Mouse (Mus musculus): ENCODE data around the gene Olfr1133. TPM values are rescaled to one million over a fixed set of nuclear protein-coding genes. Genes with fewer than 3 reads are reported as not detected.

Olfr1133 gene
- polyA plus RNA-seq, 1 experiment from 2014 or later = not detected

Other genes starting within 250 kb of the Olfr1133 start
- not detected in 2 replicates for gene Olfr1123, start 230.7 kb downstream of the Olfr1133 start, polyA plus RNA-seq (2014; fragmentation: Nextera tagmentation; extraction: Ambion mirVana)
- gene Olfr1124, start 217.1 kb downstream of the Olfr1133 start, polyA plus RNA-seq (2014; fragmentation: Nextera tagmentation; extraction: Ambion mirVana) = not detected in 2 replicates
- gene Olfr1126, start 193.4 kb downstream of the Olfr1133 start, polyA plus RNA-seq (2014; fragmentation: Nextera tagmentation; extraction: Ambion mirVana) = not detected in 2 replicates
- not detected in 2 replicates for gene Pramel7, start 150.3 kb downstream of the Olfr1133 start, polyA plus RNA-seq (2014; fragmentation: Nextera tagmentation; extraction: Ambion mirVana)
- gene Pramel6, start 140.8 kb downstream of the Olfr1133 start, polyA plus RNA-seq (2014; fragmentation: Nextera tagmentation; extraction: Ambion mirVana) = not detected in 2 replicates
- not detected in 2 replicates for gene Olfr153, start 115.6 kb downstream of the Olfr1133 start, polyA plus RNA-seq (2014; fragmentation: Nextera tagmentation; extraction: Ambion mirVana)
- not detected in 2 replicates for gene Olfr1128, start 101.8 kb downstream of the Olfr1133 start, polyA plus RNA-seq (2014; fragmentation: Nextera tagmentation; extraction: Ambion mirVana)
- not detected in 2 replicates for gene Olfr1129, start 73.5 kb downstream of the Olfr1133 start, polyA plus RNA-seq (2014; fragmentation: Nextera tagmentation; extraction: Ambion mirVana)
- not detected in 2 replicates for gene Olfr1130, start 41.2 kb downstream of the Olfr1133 start, polyA plus RNA-seq (2014; fragmentation: Nextera tagmentation; extraction: Ambion mirVana)
- gene Olfr1131, start 20.3 kb downstream of the Olfr1133 start, polyA plus RNA-seq (2014; fragmentation: Nextera tagmentation; extraction: Ambion mirVana) = not detected in 2 replicates
- gene Olfr1132, start 9.8 kb downstream of the Olfr1133 start, polyA plus RNA-seq (2014; fragmentation: Nextera tagmentation; extraction: Ambion mirVana) = not detected in 2 replicates
- gene Olfr1134, start 11.1 kb upstream of the Olfr1133 start, polyA plus RNA-seq (2014; fragmentation: Nextera tagmentation; extraction: Ambion mirVana) = not detected in 2 replicates
- not detected in 2 replicates for gene Olfr1135, start 26.3 kb upstream of the Olfr1133 start, polyA plus RNA-seq (2014; fragmentation: Nextera tagmentation; extraction: Ambion mirVana)
- gene Olfr1136, start 46.6 kb upstream of the Olfr1133 start, polyA plus RNA-seq (2014; fragmentation: Nextera tagmentation; extraction: Ambion mirVana) = not detected in 2 replicates
- not detected in 2 replicates for gene Olfr1137, start 65.8 kb upstream of the Olfr1133 start, polyA plus RNA-seq (2014; fragmentation: Nextera tagmentation; extraction: Ambion mirVana)
- not detected in 2 replicates for gene Olfr1138, start 92.6 kb upstream of the Olfr1133 start, polyA plus RNA-seq (2014; fragmentation: Nextera tagmentation; extraction: Ambion mirVana)
- gene Olfr1140, start 96.4 kb upstream of the Olfr1133 start, polyA plus RNA-seq (2014; fragmentation: Nextera tagmentation; extraction: Ambion mirVana) = not detected in 2 replicates
- not detected in 2 replicates for gene Olfr1141, start 106.6 kb upstream of the Olfr1133 start, polyA plus RNA-seq (2014; fragmentation: Nextera tagmentation; extraction: Ambion mirVana)
- not detected in 2 replicates for gene Olfr152, start 132.1 kb upstream of the Olfr1133 start, polyA plus RNA-seq (2014; fragmentation: Nextera tagmentation; extraction: Ambion mirVana)
- not detected in 2 replicates for gene Olfr1143, start 153.2 kb upstream of the Olfr1133 start, polyA plus RNA-seq (2014; fragmentation: Nextera tagmentation; extraction: Ambion mirVana)
- not detected in 2 replicates for gene Olfr1145, start 162.4 kb upstream of the Olfr1133 start, polyA plus RNA-seq (2014; fragmentation: Nextera tagmentation; extraction: Ambion mirVana)
- not detected in 2 replicates for gene Olfr1148, start 183.2 kb upstream of the Olfr1133 start, polyA plus RNA-seq (2014; fragmentation: Nextera tagmentation; extraction: Ambion mirVana)
- gene Olfr1150-ps1, start 196.6 kb upstream of the Olfr1133 start, polyA plus RNA-seq (2014; fragmentation: Nextera tagmentation; extraction: Ambion mirVana) = not detected in 2 replicates
- not detected in 2 replicates for gene Olfr1151, start 208.5 kb upstream of the Olfr1133 start, polyA plus RNA-seq (2014; fragmentation: Nextera tagmentation; extraction: Ambion mirVana)
- gene Olfr1152, start 219.1 kb upstream of the Olfr1133 start, polyA plus RNA-seq (2014; fragmentation: Nextera tagmentation; extraction: Ambion mirVana) = 0.06 TPM in 1 of 2 replicates, not detected in the other
- not detected in 2 replicates for gene Olfr1153, start 247.6 kb upstream of the Olfr1133 start, polyA plus RNA-seq (2014; fragmentation: Nextera tagmentation; extraction: Ambion mirVana)

Measured in stomach, embryonic 14.5 days (tissue).